Mouse (Mus musculus) testis, adult 2 months (tissue): ENCODE measurements around the gene Syne2.

ENCODE experiments used
- CTCF ChIP-seq: fragments of 200-500 bp; IDR thresholded peaks from 2 replicates; pipeline ENCODE4 v1.5.1; 2012; ENCODE audit warnings: low read depth, mild to moderate bottlenecking, inconsistent platforms, low read length, moderate library complexity; ENCODE audit not compliant: control insufficient read depth, insufficient read depth, insufficient replicate concordance
- POLR2A ChIP-seq: fragments of 200-500 bp; IDR thresholded peaks from 2 replicates; pipeline ENCODE4 v1.6.1; 2012; ENCODE audit warnings: low read depth, mild to moderate bottlenecking, inconsistent platforms, low read length, moderate library complexity; ENCODE audit not compliant: control insufficient read depth

- TF ChIP-seq POLR2A = no peak
- TF ChIP-seq CTCF = no peak
These were observed 200.7 kb downstream of the Syne2 start for GRCm38 (mm10) chr12:76018640-76019039.
